Mouse (Mus musculus): ENCODE data around the gene Nudt14. TPM values are rescaled to one million over a fixed set of nuclear protein-coding genes. Genes with fewer than 3 reads are reported as not detected.

Nudt14 gene
- total and polyA plus RNA-seq, 2 experiments from 2014 or later, result 23.6 to 41.8 TPM

GRCm38 (mm10) chr12:112965783-112966182 lies 23.9 kb upstream of the Nudt14 start:
- H3K27ac ChIP-seq (ENCODE audit: low read depth, low read length), result no peak overlapping the region
- no peak overlapping the region for H3K4me2 ChIP-seq (ENCODE audit: low read depth, low read length, poor library complexity, severe bottlenecking)
- no peak for TF ChIP-seq CTCF (IDR thresholded peaks at IDR 0.05)
- no peaks in the 10 kb centered on the region for H3K27me3 ChIP-seq (ENCODE audit: insufficient read depth, low read length)
- ATAC-seq (ENCODE audit: low FRiP score), result no peak
- H3K4me1 ChIP-seq (ENCODE audit: insufficient read depth, low read length), result no peaks in the 10 kb centered on the region
- H3K9ac ChIP-seq (replicated peaks; ENCODE audit: low read length, poor library complexity, severe bottlenecking), result no peak overlapping the region
- DNase-seq (ENCODE audit: low spot score), result no peak
- WGBS, result 93% methylated on average over 13 of the region's 13 CpGs
- H3K36me3 ChIP-seq (ENCODE audit: insufficient read depth, low read length), result peaks cover 93% of the 10 kb centered on the region
- no peak overlapping the region for H3K4me3 ChIP-seq (ENCODE audit: low read depth, low read length)
- no peaks in the 10 kb centered on the region for H3K9me3 ChIP-seq (ENCODE audit: low read length)

- no peaks in the 10 kb centered on the region for H3K9me3 ChIP-seq (ENCODE audit: low read length)
- ATAC-seq (ENCODE audit: low FRiP score), result no peak
- TF ChIP-seq CTCF (IDR thresholded peaks at IDR 0.05), result no peak
- 83% methylated on average over 5 of the region's 5 CpGs for WGBS
- DNase-seq (ENCODE audit: low spot score), result no peak
- 0 out of 2 replicates have a peak overlapping the region, but pooled peaks have one; percentile 13 for H3K9ac ChIP-seq (replicated peaks; ENCODE audit: low read length, poor library complexity, severe bottlenecking)
- no peak overlapping the region for H3K4me2 ChIP-seq (ENCODE audit: low read depth, low read length, poor library complexity, severe bottlenecking)
- no peaks in the 10 kb centered on the region for H3K4me1 ChIP-seq (ENCODE audit: insufficient read depth, low read length)
- peaks cover 71% of the 10 kb centered on the region for H3K36me3 ChIP-seq (ENCODE audit: insufficient read depth, low read length)
- H3K27me3 ChIP-seq (ENCODE audit: insufficient read depth, low read length), result no peaks in the 10 kb centered on the region
- H3K4me3 ChIP-seq (ENCODE audit: low read depth, low read length), result no peak overlapping the region
- no peak overlapping the region for H3K27ac ChIP-seq (ENCODE audit: low read depth, low read length)
Observed at GRCm38 (mm10) chr12:112961872-112962271, 19.9 kb upstream of the Nudt14 start.

DNA sequence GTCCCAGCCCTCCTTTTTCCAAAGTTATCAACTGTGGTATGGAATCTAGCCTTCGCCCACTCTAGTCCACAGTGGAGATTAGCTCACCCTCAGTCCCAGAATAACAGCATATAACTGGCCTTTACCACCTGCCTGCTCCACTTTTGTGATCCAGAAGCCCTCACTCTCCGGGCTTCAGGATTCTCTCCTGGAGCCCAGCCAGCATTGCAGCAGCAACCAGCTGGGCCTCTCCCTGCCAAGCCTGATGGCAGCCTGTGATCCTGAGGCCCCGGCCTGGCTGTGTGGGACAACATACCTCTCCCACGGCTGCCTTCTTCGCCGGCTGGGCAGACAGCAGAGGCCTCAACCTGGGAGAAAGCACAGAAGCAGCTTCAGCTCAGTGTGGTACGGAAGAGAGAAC lies 19.5 kb upstream of the Nudt14 start:
- peaks cover 67% of the 10 kb centered on the region for H3K36me3 ChIP-seq (ENCODE audit: insufficient read depth, low read length)
- TF ChIP-seq CTCF (IDR thresholded peaks at IDR 0.05), result no peak
- no peak overlapping the region for H3K4me2 ChIP-seq (ENCODE audit: low read depth, low read length, poor library complexity, severe bottlenecking)
- ATAC-seq (ENCODE audit: low FRiP score), result no peak
- no peaks in the 10 kb centered on the region for H3K4me1 ChIP-seq (ENCODE audit: insufficient read depth, low read length)
- WGBS, result 73% methylated on average over 7 of the region's 7 CpGs
- H3K9me3 ChIP-seq (ENCODE audit: low read length), result no peaks in the 10 kb centered on the region
- DNase-seq (ENCODE audit: low spot score), result peak; percentile 42
- H3K27ac ChIP-seq (ENCODE audit: low read depth, low read length), result no peak overlapping the region
- no peaks in the 10 kb centered on the region for H3K27me3 ChIP-seq (ENCODE audit: insufficient read depth, low read length)
- H3K9ac ChIP-seq (replicated peaks; ENCODE audit: low read length, poor library complexity, severe bottlenecking), result 0 out of 2 replicates have a peak overlapping the region, but pooled peaks have one; percentile 13
- H3K4me3 ChIP-seq (ENCODE audit: low read depth, low read length), result no peak overlapping the region

DNA sequence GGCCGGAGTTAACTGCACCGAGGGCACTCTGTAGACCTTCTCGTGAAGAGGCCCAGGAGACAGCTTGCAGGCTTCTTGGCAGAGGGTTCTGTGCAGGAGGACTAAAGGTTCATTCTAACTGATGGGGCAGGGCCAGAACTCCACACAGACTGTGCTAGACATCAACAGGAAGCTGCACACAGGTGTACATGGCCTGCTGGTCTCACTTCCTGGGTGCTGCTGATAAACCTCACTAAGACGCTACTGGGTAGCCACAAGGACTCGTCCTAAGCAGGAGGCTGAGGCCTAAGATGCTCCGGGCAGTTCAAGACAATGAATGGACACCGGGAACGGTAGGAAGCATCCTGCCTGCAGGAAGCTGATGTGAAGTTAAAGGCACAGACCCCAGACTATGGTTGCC lies 17.5 kb upstream of the Nudt14 start:
- DNase-seq (ENCODE audit: low spot score), result no peak
- H3K36me3 ChIP-seq (ENCODE audit: insufficient read depth, low read length), result peaks cover 52% of the 10 kb centered on the region
- 0 out of 2 replicates have a peak overlapping the region, but pooled peaks have one; percentile 24 for H3K9ac ChIP-seq (replicated peaks; ENCODE audit: low read length, poor library complexity, severe bottlenecking)
- no peak for ATAC-seq (ENCODE audit: low FRiP score)
- no peak overlapping the region for H3K27ac ChIP-seq (ENCODE audit: low read depth, low read length)
- H3K4me3 ChIP-seq (ENCODE audit: low read depth, low read length), result no peak overlapping the region
- 83% methylated on average over 8 of the region's 8 CpGs for WGBS
- no peak overlapping the region for H3K4me2 ChIP-seq (ENCODE audit: low read depth, low read length, poor library complexity, severe bottlenecking)
- TF ChIP-seq CTCF (IDR thresholded peaks at IDR 0.05), result no peak
- H3K4me1 ChIP-seq (ENCODE audit: insufficient read depth, low read length), result no peaks in the 10 kb centered on the region
- no peaks in the 10 kb centered on the region for H3K27me3 ChIP-seq (ENCODE audit: insufficient read depth, low read length)
- no peaks in the 10 kb centered on the region for H3K9me3 ChIP-seq (ENCODE audit: low read length)

DNA sequence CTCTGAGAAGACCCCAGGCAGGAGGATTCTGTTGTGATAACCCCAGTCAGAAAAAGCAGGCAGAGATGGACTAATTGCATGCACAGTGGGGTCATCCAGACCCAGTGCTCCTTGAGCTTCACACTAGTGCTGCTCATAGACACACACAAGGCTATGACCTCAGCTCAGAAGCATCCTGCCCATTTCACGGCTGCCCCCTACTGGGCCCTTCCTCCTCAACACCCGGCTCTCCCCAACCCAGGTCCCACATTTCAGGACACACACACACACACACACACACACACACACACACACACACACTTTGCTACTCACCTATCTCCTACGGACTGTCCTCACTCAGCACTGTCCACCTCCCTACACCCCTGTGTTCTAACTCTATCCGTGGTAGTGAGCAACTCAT lies 16.4 kb upstream of the Nudt14 start:
- Histone ChIP-seq H3K4me3 (ENCODE audit: low read depth, low read length) (no peak overlapping the region), H3K27me3 (ENCODE audit: insufficient read depth, low read length) (no peaks in the 10 kb centered on the region), H3K36me3 (ENCODE audit: insufficient read depth, low read length) (peaks cover 41% of the 10 kb centered on the region), H3K9ac (replicated peaks; ENCODE audit: low read length, poor library complexity, severe bottlenecking) (no peak overlapping the region), H3K9me3 (ENCODE audit: low read length) (no peaks in the 10 kb centered on the region), H3K4me2 (ENCODE audit: low read depth, low read length, poor library complexity, severe bottlenecking) (no peak overlapping the region), H3K27ac (ENCODE audit: low read depth, low read length) (no peak overlapping the region), H3K4me1 (ENCODE audit: insufficient read depth, low read length) (no peaks in the 10 kb centered on the region)
- WGBS, result 47% methylated on average over 4 of the region's 4 CpGs
- DNase-seq (ENCODE audit: low spot score) (peak; percentile 36), ATAC-seq (ENCODE audit: low FRiP score) (peak; percentile 22; the same call in 1 of the 2 replicates)
- TF ChIP-seq CTCF (IDR thresholded peaks at IDR 0.05), result peak; percentile 60

DNA sequence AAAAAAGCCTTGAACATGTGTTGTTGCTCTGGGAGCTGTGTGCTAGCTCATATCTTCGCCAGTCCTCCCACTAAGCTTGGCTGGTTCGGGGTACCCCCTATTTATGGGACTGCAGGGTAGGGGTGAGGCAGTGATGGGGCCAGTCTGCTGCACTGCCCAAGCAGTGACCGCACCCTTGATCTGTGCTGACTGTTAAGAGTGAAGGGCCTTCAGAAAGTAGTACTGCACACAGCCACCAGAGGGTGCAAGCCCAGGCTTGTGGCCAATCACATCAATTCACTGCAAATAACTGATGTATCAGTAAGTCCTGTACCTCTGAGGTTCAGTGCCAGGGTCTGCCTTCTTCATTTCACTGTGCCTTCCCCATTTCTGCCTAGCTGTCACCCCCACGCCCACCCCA lies 13.9 kb upstream of the Nudt14 start:
- no peak overlapping the region for H3K9ac ChIP-seq (replicated peaks; ENCODE audit: low read length, poor library complexity, severe bottlenecking)
- no peaks in the 10 kb centered on the region for H3K9me3 ChIP-seq (ENCODE audit: low read length)
- H3K27me3 ChIP-seq (ENCODE audit: insufficient read depth, low read length), result no peaks in the 10 kb centered on the region
- WGBS, result 38% methylated on average over 4 of the region's 4 CpGs
- H3K36me3 ChIP-seq (ENCODE audit: insufficient read depth, low read length), result peaks cover 17% of the 10 kb centered on the region
- peak; percentile 87 for TF ChIP-seq CTCF (IDR thresholded peaks at IDR 0.05)
- peaks cover 6% of the 10 kb centered on the region for H3K4me1 ChIP-seq (ENCODE audit: insufficient read depth, low read length)
- ATAC-seq (ENCODE audit: low FRiP score) (peak; percentile 21; the same call in 1 of the 2 replicates), DNase-seq (ENCODE audit: low spot score) (peak; percentile 61)
- H3K4me3 ChIP-seq (ENCODE audit: low read depth, low read length), result no peak overlapping the region
- no peak overlapping the region for H3K27ac ChIP-seq (ENCODE audit: low read depth, low read length)
- no peak overlapping the region for H3K4me2 ChIP-seq (ENCODE audit: low read depth, low read length, poor library complexity, severe bottlenecking)
